ENCODE assay signal across 8 mouse cellular contexts in the genomic region with DNA sequence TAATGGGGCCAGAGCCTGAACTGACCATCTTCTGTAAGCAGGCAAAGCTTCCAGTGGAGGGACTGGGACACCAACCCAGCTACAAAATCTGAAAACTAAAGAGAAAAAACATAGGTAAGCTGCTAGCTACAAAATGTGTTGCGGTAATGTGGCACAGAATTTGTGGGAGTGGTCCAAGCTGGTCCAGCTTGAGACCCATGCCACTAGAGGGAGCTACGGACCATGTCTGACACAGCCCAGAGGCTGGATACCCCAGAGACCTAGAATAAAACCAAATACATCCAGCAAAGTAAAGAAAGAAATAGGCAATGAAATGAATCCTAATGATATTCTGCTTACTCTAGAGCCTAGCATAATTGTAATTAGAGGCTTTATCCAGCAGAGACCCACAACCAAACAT.
DNase-seq lines count a peak whose midpoint lies in the region; ATAC-seq lines count a peak whose summit lies in the region.

No protein-coding gene starts in this region.

- DNase-seq in heart, adult 18-20 months: peak; percentile 6 to 45
- DNase-seq in heart, adult 11 months: no peak
- DNase-seq in thymus, postnatal 0 days (ENCODE audit: low spot score): peak; percentile 12
- no peak for DNase-seq in thymus, adult 18-20 months
- peak; percentile 87 for DNase-seq in embryo, embryonic 11 days
- DNase-seq in induced T-regulatory cell, adult 2 months (ENCODE audit: low read depth): peak; percentile 33
- peak; percentile 41 for DNase-seq in lung, postnatal 14 days

- no peak for ATAC-seq in frontal cortex, adult (ENCODE audit: low TSS enrichment)

Comparison
In these comparisons a context has a peak if more than half of its experiments do, and no peak if none do; other contexts are left out.
1. DNase-seq: peak in heart, adult 18-20 months (2 of 2), thymus, postnatal 0 days (single experiment), embryo, embryonic 11 days (single experiment), induced T-regulatory cell, adult 2 months (single experiment) and lung, postnatal 14 days (single experiment); none in heart, adult 11 months (single experiment) and thymus, adult 18-20 months (0 of 2).